Mouse (Mus musculus) CH12F3 (cell line): Measurements from ENCODE around the gene Rps17.

Source experiments
- in situ Hi-C: fragments of 300-500 bp; cut with MboI; formaldehyde crosslinking; loops from 2 replicates; pipeline ENCODE4 v1.14.3; 2020; ENCODE audit warnings: low sequenced_read_pairs

The Rps17 gene

GRCm38 (mm10) chr7:81344544-81345446 is at the start of gene Rps17:
TSS of gene Rps17 (minus strand) at chr7:81345254.
- in situ Hi-C loops = no loop called here

- in situ Hi-C loops = no loop called here
These were observed 34.3 kb upstream of the Rps17 start for GRCm38 (mm10) chr7:81379363-81379762.

- in situ Hi-C loops = no loop called here
These were observed 27.4 kb upstream of the Rps17 start for GRCm38 (mm10) chr7:81372337-81372920.

GRCm38 (mm10) chr7:81371811-81372210 is 26.8 kb upstream of the Rps17 start:
- in situ Hi-C loops = no loop called here

- in situ Hi-C loops = no loop called here
These were observed 24.7 kb upstream of the Rps17 start for GRCm38 (mm10) chr7:81369724-81370123.

- in situ Hi-C loops = no loop called here
These were observed 22.9 kb upstream of the Rps17 start for GRCm38 (mm10) chr7:81367946-81368345.

GRCm38 (mm10) chr7:81356975-81357374 is 11.9 kb upstream of the Rps17 start:
- in situ Hi-C loops = no loop called here

GRCm38 (mm10) chr7:81356360-81356759 is 11.3 kb upstream of the Rps17 start:
- in situ Hi-C loops = no loop called here

GRCm38 (mm10) chr7:81355746-81356145 is 10.7 kb upstream of the Rps17 start:
- in situ Hi-C loops = no loop called here

- in situ Hi-C loops = no loop called here
These were observed 6.8 kb upstream of the Rps17 start for GRCm38 (mm10) chr7:81351826-81352225.

GRCm38 (mm10) chr7:81348206-81348605 is 3.2 kb upstream of the Rps17 start:
- in situ Hi-C loops = no loop called here

- in situ Hi-C loops = no loop called here
These were observed 555 bp upstream of the Rps17 start for GRCm38 (mm10) chr7:81345447-81346170.

- in situ Hi-C loops = no loop called here
These were observed 1.2 kb downstream of the Rps17 start for GRCm38 (mm10) chr7:81343831-81344230.

GRCm38 (mm10) chr7:81343316-81343715 is 1.7 kb downstream of the Rps17 start:
- in situ Hi-C loops = no loop called here

GRCm38 (mm10) chr7:81342356-81343094 is 2.5 kb downstream of the Rps17 start:
- in situ Hi-C loops = no loop called here

- in situ Hi-C loops = no loop called here
These were observed 3.5 kb downstream of the Rps17 start for GRCm38 (mm10) chr7:81341563-81341962.

GRCm38 (mm10) chr7:81339783-81340182 is 5.3 kb downstream of the Rps17 start:
- in situ Hi-C loops = no loop called here

GRCm38 (mm10) chr7:81338522-81338873 is 6.6 kb downstream of the Rps17 start:
- in situ Hi-C loops = no loop called here

- in situ Hi-C loops = no loop called here
These were observed 7.1 kb downstream of the Rps17 start for GRCm38 (mm10) chr7:81337785-81338521.

- in situ Hi-C loops = no loop called here
These were observed 8.6 kb downstream of the Rps17 start for GRCm38 (mm10) chr7:81336432-81336786.
